Mouse (Mus musculus): ENCODE results near the gene Mertk. TPM values are rescaled to one million over a fixed set of nuclear protein-coding genes. Genes with fewer than 3 reads are reported as not detected.
A peak's percentile ranks its signal among the peaks of the same experiment; 100 is the strongest.
"Not testable (repeated sequence)": the region's sequence is repeated elsewhere in the genome, so short reads cannot be mapped to it uniquely, and the experiment has no call there.

The Mertk gene
- polyA plus RNA-seq (2021), result 2.5 TPM

GRCm38 (mm10) chr2:128698693-128699181, at the start of gene Mertk:
TSS of gene Mertk (plus strand) at chr2:128698956.
- no peak for TF ChIP-seq CTCF (IDR thresholded peaks at IDR 0.05)
- CTCF ChIA-PET, result interaction anchor here (1.1 to 8.7 kb wide), 8 partner anchors 9 to 122 kb away, joined by 3 to 91 read pairs (median 11); partner anchors contain the start of gene Tmem87b
- ATAC-seq, result peak; percentile 71
- no peak for DNase-seq (ENCODE audit: low read depth, low spot score)
- H3K27me3 ChIP-seq, result peaks cover 6% of the 10 kb centered on the region
- POLR2A ChIA-PET, result interaction anchor here (0.5 to 1.8 kb wide), 5 partner anchors 73 to 149 kb away, joined by 3 to 7 read pairs (median 6); partner anchors contain the start of gene Tmem87b
- in situ Hi-C loops (cut with MboI; ENCODE audit: low pct_unique_long_range_greater_than_20kb), result loop anchor here (5.0 kb wide), 2 partner anchors 39 to 119 kb away; partner anchors contain the start of gene Tmem87b

DNA sequence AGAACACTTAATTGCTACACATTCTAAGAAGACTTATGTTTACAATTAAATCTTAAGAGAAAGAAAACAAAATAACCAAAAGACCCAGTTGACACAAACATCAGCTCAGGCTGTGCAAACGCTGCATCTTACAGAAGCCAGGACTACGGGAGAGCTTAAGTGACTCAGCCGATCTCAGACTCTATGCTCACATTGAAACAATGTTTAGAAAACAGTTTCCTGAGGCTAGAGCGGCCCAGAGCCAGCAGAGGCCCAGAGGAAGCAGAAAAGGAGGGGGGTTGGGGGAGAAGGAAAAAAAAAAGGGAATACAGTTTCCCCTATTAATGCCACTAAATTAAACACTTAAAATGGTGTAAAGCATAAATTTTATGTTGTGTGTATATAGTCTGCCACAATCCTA, 18.1 kb upstream of the Mertk start:
- in situ Hi-C loops (cut with MboI; ENCODE audit: low pct_unique_long_range_greater_than_20kb), result no loop called here
- POLR2A ChIA-PET, result no interaction called here
- CTCF ChIA-PET, result no interaction called here
- no peaks in the 10 kb centered on the region for H3K27me3 ChIP-seq
- ATAC-seq (no peak), DNase-seq (ENCODE audit: low read depth, low spot score) (no peak)
- TF ChIP-seq CTCF (IDR thresholded peaks at IDR 0.05), result no peak

DNA sequence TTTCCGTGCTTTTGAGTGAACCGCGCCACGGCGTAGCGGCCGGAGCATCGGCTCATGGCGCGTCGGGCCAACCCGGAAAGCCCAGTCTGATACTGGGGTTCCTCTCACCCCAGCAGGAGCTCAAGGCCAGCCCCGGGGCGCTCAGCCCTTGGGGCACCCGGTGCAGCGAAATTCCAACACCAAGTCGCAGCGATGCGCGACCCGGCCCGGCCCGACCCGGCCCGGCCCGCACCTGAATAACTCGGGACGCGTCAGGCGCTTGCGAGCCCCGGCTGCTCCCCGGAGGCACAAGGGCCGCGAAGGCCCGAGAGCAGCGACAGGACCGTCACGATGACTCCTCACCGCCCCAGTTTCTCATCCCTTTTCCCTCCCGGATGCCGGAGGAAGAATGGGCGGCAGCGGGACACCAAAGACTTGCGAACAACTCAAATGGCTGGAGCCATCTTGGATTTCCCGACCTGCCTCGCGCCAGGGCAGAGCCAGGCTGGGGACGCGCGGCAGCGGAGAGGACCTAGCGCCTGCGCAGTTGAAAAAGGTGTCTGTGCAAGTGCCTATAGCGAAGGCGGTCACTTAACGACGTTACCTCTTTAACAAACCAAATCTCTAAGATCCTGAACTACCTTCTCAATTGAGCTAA, 11.7 kb upstream of the Mertk start, which contains the start of gene Anapc1:
Anapc1 (minus strand) TSS at position 471 of the 637 bp plus-strand sequence.
- POLR2A ChIA-PET, result interaction anchor here (0.6 kb wide), 1 partner anchor 135 kb away, joined by 4 read pairs; no protein-coding TSS in a partner anchor
- CTCF ChIA-PET, result no interaction called here
- no peak for TF ChIP-seq CTCF (IDR thresholded peaks at IDR 0.05)
- in situ Hi-C loops (cut with MboI; ENCODE audit: low pct_unique_long_range_greater_than_20kb), result no loop called here
- DNase-seq (ENCODE audit: low read depth, low spot score) (peak; percentile 57), ATAC-seq (peak; percentile 85)
- no peaks in the 10 kb centered on the region for H3K27me3 ChIP-seq

- in situ Hi-C loops (cut with MboI; ENCODE audit: low pct_unique_long_range_greater_than_20kb), result no loop called here
- TF ChIP-seq CTCF (IDR thresholded peaks at IDR 0.05), result no peak
- DNase-seq (ENCODE audit: low read depth, low spot score) (no peak), ATAC-seq (no peak)
- CTCF ChIA-PET, result no interaction called here
- POLR2A ChIA-PET, result interaction anchor here (0.6 kb wide), 1 partner anchor 135 kb away, joined by 4 read pairs; no protein-coding TSS in a partner anchor
- no peaks in the 10 kb centered on the region for H3K27me3 ChIP-seq
Observed at GRCm38 (mm10) chr2:128687558-128688120, 11.1 kb upstream of the Mertk start.

DNA sequence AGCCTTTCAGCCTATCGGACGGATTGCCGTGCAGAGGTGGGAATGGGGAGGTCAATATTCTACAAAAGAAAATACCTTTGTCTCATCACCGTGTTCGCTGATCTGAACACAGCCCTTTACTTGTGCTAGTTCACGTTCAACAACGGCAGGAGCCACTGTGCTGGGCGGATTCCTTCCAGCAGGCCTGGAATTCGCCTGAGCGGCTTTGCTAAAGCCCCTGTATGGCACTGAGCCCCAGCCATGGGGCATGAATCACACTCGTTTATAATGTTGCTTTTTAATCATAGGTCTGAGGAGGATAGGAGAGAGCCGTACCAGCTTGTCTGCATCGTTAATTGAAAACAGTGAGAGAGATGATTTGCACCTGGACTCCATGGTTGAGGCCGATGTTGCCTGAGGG, 6.4 kb upstream of the Mertk start:
- H3K27me3 ChIP-seq, result no peaks in the 10 kb centered on the region
- peak; percentile 50 for TF ChIP-seq CTCF (IDR thresholded peaks at IDR 0.05)
- ChIA-PET POLR2A (no interaction called here), CTCF (interaction anchor here (8.7 kb wide), 1 partner anchor 123 kb away, joined by 91 read pairs; the partner anchor contains the start of gene Tmem87b)
- in situ Hi-C loops (cut with MboI; ENCODE audit: low pct_unique_long_range_greater_than_20kb), result no loop called here
- DNase-seq (ENCODE audit: low read depth, low spot score) (peak; percentile 28), ATAC-seq (peak; percentile 60)

- ChIA-PET CTCF (interaction anchor here (8.7 kb wide), 1 partner anchor 123 kb away, joined by 91 read pairs; the partner anchor contains the start of gene Tmem87b), POLR2A (no interaction called here)
- TF ChIP-seq CTCF (IDR thresholded peaks at IDR 0.05), result no peak
- in situ Hi-C loops (cut with MboI; ENCODE audit: low pct_unique_long_range_greater_than_20kb), result no loop called here
- no peaks in the 10 kb centered on the region for H3K27me3 ChIP-seq
- ATAC-seq, result no peak
- DNase-seq (ENCODE audit: low read depth, low spot score), result no peak
Observed at GRCm38 (mm10) chr2:128692771-128693170, 6.0 kb upstream of the Mertk start.

DNA sequence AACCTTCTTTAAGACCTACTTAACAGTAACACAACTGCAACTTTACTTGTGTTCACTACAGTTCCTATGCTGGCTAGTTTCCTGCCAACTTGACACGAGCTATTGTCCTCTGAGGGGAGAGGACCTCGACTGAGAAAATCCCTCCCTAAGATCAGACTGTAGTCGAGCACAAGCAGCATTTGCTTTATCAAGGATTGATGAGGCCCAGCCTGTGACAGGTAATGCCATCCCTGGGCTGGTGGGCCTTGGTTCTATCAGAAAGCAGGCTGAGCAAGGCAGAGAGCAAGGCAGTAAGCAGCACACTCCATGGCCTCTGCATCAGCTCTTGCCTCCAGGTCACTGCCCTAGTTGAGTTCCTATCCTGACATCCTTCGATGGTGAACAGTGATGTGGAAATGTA, 5.5 kb upstream of the Mertk start:
- TF ChIP-seq CTCF (IDR thresholded peaks at IDR 0.05), result no peak
- ATAC-seq, result no peak
- DNase-seq (ENCODE audit: low read depth, low spot score), result no peak
- ChIA-PET POLR2A (no interaction called here), CTCF (interaction anchor here (8.7 kb wide), 1 partner anchor 122 kb away, joined by 91 read pairs; the partner anchor contains the start of gene Tmem87b)
- in situ Hi-C loops (cut with MboI; ENCODE audit: low pct_unique_long_range_greater_than_20kb), result no loop called here
- H3K27me3 ChIP-seq, result no peaks in the 10 kb centered on the region

DNA sequence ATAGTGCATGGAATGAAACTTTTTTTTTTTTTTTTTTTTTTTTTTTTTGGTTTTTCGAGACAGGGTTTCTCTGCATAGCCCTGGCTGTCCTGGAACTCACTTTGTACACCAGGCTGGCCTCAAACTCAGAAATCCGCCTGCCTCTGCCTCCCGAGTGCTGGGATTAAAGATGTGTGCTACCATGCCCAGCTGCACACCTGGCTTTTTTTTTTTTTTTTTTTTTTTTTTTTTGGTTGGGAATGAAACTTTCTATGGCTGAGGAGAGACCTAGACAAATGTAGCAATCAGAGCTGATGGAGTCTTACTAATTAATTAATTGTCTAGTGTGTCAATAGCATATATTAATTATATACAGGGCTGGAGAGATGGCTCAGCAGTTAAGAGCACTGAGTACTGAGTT, 4.9 kb upstream of the Mertk start:
- in situ Hi-C loops (cut with MboI; ENCODE audit: low pct_unique_long_range_greater_than_20kb); DNase-seq (ENCODE audit: low read depth, low spot score); ATAC-seq; H3K27me3 ChIP-seq: not testable (repeated sequence)
- POLR2A ChIA-PET, result interaction anchor here (0.8 kb wide), 1 partner anchor 12 kb away, joined by 4 read pairs; no protein-coding TSS in a partner anchor
- CTCF ChIA-PET, result interaction anchor here (8.7 kb wide), 1 partner anchor 122 kb away, joined by 91 read pairs; the partner anchor contains the start of gene Tmem87b

DNA sequence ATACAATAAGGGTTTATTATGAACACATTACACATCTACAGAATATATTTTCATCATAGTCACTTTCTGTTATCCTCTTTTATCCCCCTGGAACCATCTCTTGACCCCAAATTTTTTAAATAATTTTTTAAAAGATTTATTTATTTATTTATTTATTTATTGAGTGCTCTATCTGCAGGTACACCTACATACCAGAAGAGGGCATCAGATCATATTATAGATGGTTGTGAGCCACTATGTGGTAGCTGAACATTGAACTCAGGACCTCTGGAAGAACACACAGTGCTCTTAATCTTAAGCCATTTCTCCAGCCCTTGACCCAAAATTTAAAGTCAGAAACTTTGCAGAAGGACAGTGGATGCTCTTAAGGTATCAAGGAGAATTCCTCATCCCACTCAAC, 4.2 kb upstream of the Mertk start:
- in situ Hi-C loops (cut with MboI; ENCODE audit: low pct_unique_long_range_greater_than_20kb), result no loop called here
- DNase-seq (ENCODE audit: low read depth, low spot score), result no peak
- ChIA-PET CTCF (interaction anchor here (0.9 to 8.7 kb wide), 2 partner anchors 121 to 126 kb away, joined by 3 to 91 read pairs; partner anchors contain the start of gene Tmem87b), POLR2A (interaction anchor here (0.8 kb wide), 1 partner anchor 13 kb away, joined by 4 read pairs; no protein-coding TSS in a partner anchor)
- no peaks in the 10 kb centered on the region for H3K27me3 ChIP-seq
- ATAC-seq, result no peak
- TF ChIP-seq CTCF (IDR thresholded peaks at IDR 0.05), result peak; percentile 52

DNA sequence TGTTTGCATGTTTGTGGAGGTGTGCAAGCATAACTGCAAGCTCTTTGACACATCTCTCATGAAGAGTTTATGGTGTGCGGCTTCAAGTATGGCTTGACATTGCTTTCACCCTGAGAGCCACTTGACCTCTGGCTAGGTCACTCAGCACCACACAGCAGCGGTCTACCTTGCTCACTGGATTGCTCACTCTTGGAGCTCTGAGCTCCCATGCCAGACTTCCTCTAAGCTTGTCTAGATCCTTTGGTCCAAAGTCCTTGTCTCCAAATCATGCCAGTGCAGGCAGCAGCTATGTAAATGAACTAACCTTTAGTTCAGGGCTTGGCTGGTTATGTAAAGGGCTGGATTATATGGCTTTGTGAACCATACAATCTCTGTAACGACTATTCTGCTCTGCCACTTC, 2.3 kb upstream of the Mertk start:
- in situ Hi-C loops (cut with MboI; ENCODE audit: low pct_unique_long_range_greater_than_20kb), result loop anchor here (5.0 kb wide), 2 partner anchors 41 to 121 kb away; partner anchors contain the start of gene Tmem87b
- CTCF ChIA-PET, result interaction anchor here (2.8 to 8.7 kb wide), 2 partner anchors 12 to 119 kb away, joined by 20 to 91 read pairs; partner anchors contain the start of gene Tmem87b
- TF ChIP-seq CTCF (IDR thresholded peaks at IDR 0.05), result no peak
- H3K27me3 ChIP-seq, result peaks cover 6% of the 10 kb centered on the region
- POLR2A ChIA-PET, result interaction anchor here (0.6 to 1.6 kb wide), 3 partner anchors 12 to 76 kb away, joined by 3 to 6 read pairs (median 3); no protein-coding TSS in a partner anchor
- DNase-seq (ENCODE audit: low read depth, low spot score) (no peak), ATAC-seq (no peak)
